Mouse (Mus musculus): ENCODE measurements at regions not wholly inside any gene's neighbourhood (a gene's known extent, or its start where the extent isn't known, plus 50 kb on each side); places are given as distances from the start of the nearest gene placed in this dataset.
"Not testable (repeated sequence)": the region's sequence is repeated elsewhere in the genome, so short reads cannot be mapped to it uniquely, and the experiment has no call there.

DNA sequence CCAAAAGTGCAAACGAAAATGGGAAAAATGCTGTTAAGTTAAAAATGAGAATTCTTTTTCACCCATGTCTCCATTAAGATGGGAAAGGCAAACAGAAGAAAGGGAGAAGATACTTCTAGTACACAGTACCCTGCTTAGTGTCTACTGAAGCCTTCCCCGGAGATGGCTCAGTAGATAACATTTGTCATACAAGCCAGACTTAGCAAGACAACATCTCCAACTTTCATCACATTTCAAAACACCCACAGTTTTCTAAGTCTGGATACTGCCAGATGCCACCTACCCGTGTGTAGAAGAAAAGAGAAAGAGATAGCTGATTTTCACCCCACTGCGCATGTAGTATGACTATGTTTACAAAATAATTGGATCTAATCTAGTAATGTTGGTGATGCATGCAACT, 174.5 kb upstream of the Cpne8 start:
- not testable (repeated sequence) for TF ChIP-seq CTCF, EP300 (IDR thresholded peaks at IDR 0.05; ENCODE audit: low read depth)
